Mouse (Mus musculus): ENCODE data around the gene Mapk11. TPM values are rescaled to one million over a fixed set of nuclear protein-coding genes. Genes with fewer than 3 reads are reported as not detected.
A peak's percentile ranks its signal among the peaks of the same experiment; 100 is the strongest.

Gene Mapk11
- polyA plus RNA-seq, 1 experiment from 2014 or later: 40.4 TPM

GRCm38 (mm10) chr15:89130245-89130644, 19.2 kb downstream of the Mapk11 start:
- Histone ChIP-seq H3K36me3 (ENCODE audit: control insufficient read depth, insufficient read depth, low read length) (no peaks in the 10 kb centered on the region), H3K4me2 (replicated peaks; ENCODE audit: low read depth, low read length) (no peak overlapping the region), H3K27me3 (ENCODE audit: control insufficient read depth, insufficient read depth, low read length) (no peaks in the 10 kb centered on the region), H3K9ac (ENCODE audit: low read depth, low read length) (no peak overlapping the region), H3K9me3 (ENCODE audit: control insufficient read depth, low read length) (no peaks in the 10 kb centered on the region), H3K4me3 (ENCODE audit: low read depth, low read length) (no peak overlapping the region), H3K4me1 (replicated peaks; ENCODE audit: control insufficient read depth, insufficient read depth, low read length) (peaks cover 5% of the 10 kb centered on the region), H3K27ac (ENCODE audit: low read depth, low read length) (no peak overlapping the region)
- no peak for DNase-seq (ENCODE audit: low spot score)
- no peak for ATAC-seq (ENCODE audit: low FRiP score)

- 3% methylated on average over 36 of the region's 36 CpGs for WGBS
- no peaks in the 10 kb centered on the region for H3K36me3 ChIP-seq (ENCODE audit: control insufficient read depth, insufficient read depth, low read length)
- ATAC-seq (ENCODE audit: low FRiP score): peak; percentile 91
These were observed 20.8 kb downstream of the Mapk11 start, which contains the start of gene Hdac10 for GRCm38 (mm10) chr15:89128382-89129350. Hdac10 (minus strand) TSS chr15:89128700.

GRCm38 (mm10) chr15:89127364-89127940, 22.0 kb downstream of the Mapk11 start:
- Histone ChIP-seq H3K27ac (ENCODE audit: low read depth, low read length) (no peak overlapping the region), H3K4me1 (replicated peaks; ENCODE audit: control insufficient read depth, insufficient read depth, low read length) (peaks cover 9% of the 10 kb centered on the region), H3K27me3 (ENCODE audit: control insufficient read depth, insufficient read depth, low read length) (no peaks in the 10 kb centered on the region), H3K9me3 (ENCODE audit: control insufficient read depth, low read length) (no peaks in the 10 kb centered on the region), H3K4me3 (ENCODE audit: low read depth, low read length) (peak overlapping the region; percentile 55), H3K4me2 (replicated peaks; ENCODE audit: low read depth, low read length) (peak overlapping the region; percentile 58), H3K9ac (ENCODE audit: low read depth, low read length) (peak overlapping the region; percentile 82), H3K36me3 (ENCODE audit: control insufficient read depth, insufficient read depth, low read length) (no peaks in the 10 kb centered on the region)
- ATAC-seq (ENCODE audit: low FRiP score) (no peak), DNase-seq (ENCODE audit: low spot score) (no peak)
- 93% methylated on average over 8 of the region's 8 CpGs for WGBS

More at GRCm38 (mm10) chr15:89128382-89129350, 20.8 kb downstream of the Mapk11 start, which contains the start of gene Hdac10:
- H3K27ac ChIP-seq (ENCODE audit: low read depth, low read length): peak within 1 kb of the TSS; percentile 76
- H3K9ac ChIP-seq (ENCODE audit: low read depth, low read length): peak within 1 kb of the TSS; percentile 82
- H3K4me2 ChIP-seq (replicated peaks; ENCODE audit: low read depth, low read length): peak within 1 kb of the TSS; percentile 58
- peak; percentile 92 for DNase-seq (ENCODE audit: low spot score)
- no peaks in the 10 kb centered on the region for H3K9me3 ChIP-seq (ENCODE audit: control insufficient read depth, low read length)
- peaks cover 6% of the 10 kb centered on the region for H3K4me1 ChIP-seq (replicated peaks; ENCODE audit: control insufficient read depth, insufficient read depth, low read length)
- peak within 1 kb of the TSS; percentile 55 for H3K4me3 ChIP-seq (ENCODE audit: low read depth, low read length)
- no peaks in the 10 kb centered on the region for H3K27me3 ChIP-seq (ENCODE audit: control insufficient read depth, insufficient read depth, low read length)

- no peak overlapping the region for H3K4me3 ChIP-seq (ENCODE audit: low read depth, low read length)
- WGBS: 84% methylated on average over 8 of the region's 8 CpGs
- no peak for ATAC-seq (ENCODE audit: low FRiP score)
These were observed 22.8 kb downstream of the Mapk11 start for GRCm38 (mm10) chr15:89126622-89127021.

GRCm38 (mm10) chr15:89125351-89125750, 24.1 kb downstream of the Mapk11 start:
- Histone ChIP-seq H3K4me1 (replicated peaks; ENCODE audit: control insufficient read depth, insufficient read depth, low read length) (peaks cover 17% of the 10 kb centered on the region), H3K4me3 (ENCODE audit: low read depth, low read length) (no peak overlapping the region), H3K4me2 (replicated peaks; ENCODE audit: low read depth, low read length) (no peak overlapping the region), H3K27ac (ENCODE audit: low read depth, low read length) (no peak overlapping the region), H3K9ac (ENCODE audit: low read depth, low read length) (no peak overlapping the region), H3K27me3 (ENCODE audit: control insufficient read depth, insufficient read depth, low read length) (no peaks in the 10 kb centered on the region), H3K36me3 (ENCODE audit: control insufficient read depth, insufficient read depth, low read length) (no peaks in the 10 kb centered on the region), H3K9me3 (ENCODE audit: control insufficient read depth, low read length) (no peaks in the 10 kb centered on the region)
- WGBS: 93% methylated on average over 9 of the region's 9 CpGs
- DNase-seq (ENCODE audit: low spot score): no peak
- no peak for ATAC-seq (ENCODE audit: low FRiP score)

More at GRCm38 (mm10) chr15:89126622-89127021, 22.8 kb downstream of the Mapk11 start:
- Histone ChIP-seq H3K27ac (ENCODE audit: low read depth, low read length) (no peak overlapping the region), H3K9me3 (ENCODE audit: control insufficient read depth, low read length) (no peaks in the 10 kb centered on the region), H3K9ac (ENCODE audit: low read depth, low read length) (no peak overlapping the region), H3K27me3 (ENCODE audit: control insufficient read depth, insufficient read depth, low read length) (no peaks in the 10 kb centered on the region), H3K4me2 (replicated peaks; ENCODE audit: low read depth, low read length) (no peak overlapping the region), H3K4me1 (replicated peaks; ENCODE audit: control insufficient read depth, insufficient read depth, low read length) (peaks cover 17% of the 10 kb centered on the region), H3K36me3 (ENCODE audit: control insufficient read depth, insufficient read depth, low read length) (no peaks in the 10 kb centered on the region)
- no peak for DNase-seq (ENCODE audit: low spot score)

- no peak overlapping the region for H3K9ac ChIP-seq (ENCODE audit: low read depth, low read length)
- ATAC-seq (ENCODE audit: low FRiP score) (no peak), DNase-seq (ENCODE audit: low spot score) (no peak)
- no peaks in the 10 kb centered on the region for H3K27me3 ChIP-seq (ENCODE audit: control insufficient read depth, insufficient read depth, low read length)
- no peak overlapping the region for H3K27ac ChIP-seq (ENCODE audit: low read depth, low read length)
- H3K9me3 ChIP-seq (ENCODE audit: control insufficient read depth, low read length): no peaks in the 10 kb centered on the region
- H3K4me3 ChIP-seq (ENCODE audit: low read depth, low read length): no peak overlapping the region
- no peaks in the 10 kb centered on the region for H3K36me3 ChIP-seq (ENCODE audit: control insufficient read depth, insufficient read depth, low read length)
- peaks cover 17% of the 10 kb centered on the region for H3K4me1 ChIP-seq (replicated peaks; ENCODE audit: control insufficient read depth, insufficient read depth, low read length)
- H3K4me2 ChIP-seq (replicated peaks; ENCODE audit: low read depth, low read length): no peak overlapping the region
- WGBS: 93% methylated on average over 3 of the region's 3 CpGs
These were observed 25.1 kb downstream of the Mapk11 start for GRCm38 (mm10) chr15:89124312-89124711.

GRCm38 (mm10) chr15:89123595-89123994, 25.8 kb downstream of the Mapk11 start:
- 31% methylated on average over 11 of the region's 11 CpGs for WGBS
- Histone ChIP-seq H3K4me2 (replicated peaks; ENCODE audit: low read depth, low read length) (peak overlapping the region; percentile 80), H3K4me3 (ENCODE audit: low read depth, low read length) (peak overlapping the region; percentile 92), H3K36me3 (ENCODE audit: control insufficient read depth, insufficient read depth, low read length) (no peaks in the 10 kb centered on the region), H3K9me3 (ENCODE audit: control insufficient read depth, low read length) (no peaks in the 10 kb centered on the region), H3K27me3 (ENCODE audit: control insufficient read depth, insufficient read depth, low read length) (no peaks in the 10 kb centered on the region), H3K27ac (ENCODE audit: low read depth, low read length) (peak overlapping the region; percentile 76), H3K4me1 (replicated peaks; ENCODE audit: control insufficient read depth, insufficient read depth, low read length) (peaks cover 17% of the 10 kb centered on the region), H3K9ac (ENCODE audit: low read depth, low read length) (peak overlapping the region; percentile 82)
- DNase-seq (ENCODE audit: low spot score) (peak; percentile 62), ATAC-seq (ENCODE audit: low FRiP score) (no peak)

- Histone ChIP-seq H3K4me2 (replicated peaks; ENCODE audit: low read depth, low read length) (peak within 1 kb of the TSS; percentile 80), H3K4me1 (replicated peaks; ENCODE audit: control insufficient read depth, insufficient read depth, low read length) (peaks cover 14% of the 10 kb centered on the region), H3K27ac (ENCODE audit: low read depth, low read length) (peak within 1 kb of the TSS; percentile 76), H3K4me3 (ENCODE audit: low read depth, low read length) (peak within 1 kb of the TSS; percentile 92), H3K36me3 (ENCODE audit: control insufficient read depth, insufficient read depth, low read length) (no peaks in the 10 kb centered on the region), H3K9me3 (ENCODE audit: control insufficient read depth, low read length) (no peaks in the 10 kb centered on the region), H3K27me3 (ENCODE audit: control insufficient read depth, insufficient read depth, low read length) (no peaks in the 10 kb centered on the region), H3K9ac (ENCODE audit: low read depth, low read length) (peak within 1 kb of the TSS; percentile 82)
- DNase-seq (ENCODE audit: low spot score): peak; percentile 99
- peak; percentile 84 for ATAC-seq (ENCODE audit: low FRiP score)
- under 1% methylated on average over 47 of the region's 47 CpGs for WGBS
These were observed 26.6 kb downstream of the Mapk11 start, which contains the start of gene Tubgcp6 for GRCm38 (mm10) chr15:89122649-89123366. Tubgcp6 (minus strand) TSS chr15:89123112.
